Mouse (Mus musculus) skeletal muscle tissue, postnatal 0 days (tissue): Measurements from ENCODE around the gene Supv3l1. TPM values are rescaled to one million over a fixed set of nuclear protein-coding genes. Genes with fewer than 3 reads are reported as not detected.

ENCODE experiments used
- polyA plus RNA-seq: library from polyadenylated mRNA; unstranded; fragments of >200 nt; fragmentation: Nextera tagmentation; extraction: Ambion mirVana; gene quantifications from 2 replicates; pipeline ENCODE4 v1.2.1, GENCODE M21; 2015

The Supv3l1 gene
- polyA plus RNA-seq = 17.5 and 18.9 TPM in 2 replicates

DNA sequence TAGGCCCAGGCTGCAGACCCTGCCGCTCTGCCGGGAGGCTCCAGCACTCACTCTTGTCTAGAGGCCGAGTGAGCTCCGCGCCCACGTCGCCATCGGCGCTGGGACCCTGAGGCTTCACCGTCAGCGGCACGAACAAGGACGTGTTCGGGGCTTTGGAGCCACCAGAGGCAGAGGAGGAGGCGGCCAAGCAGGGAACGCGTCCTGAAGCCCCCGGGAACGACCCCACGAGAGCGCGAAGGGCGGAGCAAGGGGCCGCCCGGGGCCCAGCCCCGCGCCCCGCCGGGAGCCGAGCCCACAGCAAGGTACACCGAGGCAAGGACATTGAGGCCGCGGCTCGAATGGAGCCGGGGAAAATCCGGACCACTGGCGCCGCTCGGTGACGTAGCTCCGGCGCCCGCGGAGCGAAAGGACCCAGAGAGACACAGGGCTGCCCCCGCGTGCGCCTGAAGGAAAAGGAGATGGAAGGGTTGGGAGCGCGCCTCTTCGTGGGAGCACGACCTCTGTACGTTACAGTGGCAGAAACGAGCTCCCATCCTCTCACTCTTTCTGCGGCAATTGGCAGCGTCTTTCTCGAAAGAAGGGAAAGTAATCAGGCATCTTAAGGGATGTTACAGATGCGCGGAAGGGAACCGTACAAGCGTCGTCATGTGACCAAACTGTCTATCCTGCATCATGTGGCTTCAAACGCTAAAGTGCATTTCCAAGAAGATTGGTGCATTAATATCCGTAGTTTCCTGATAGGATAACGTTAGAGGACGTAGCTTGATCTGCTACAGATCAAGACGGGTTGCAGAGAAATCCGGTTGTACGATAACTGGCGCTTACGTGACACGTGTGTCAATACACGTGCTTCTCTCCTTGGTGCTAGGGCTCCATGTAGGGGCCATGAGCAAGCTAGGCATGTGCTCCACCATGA, at the start of gene Supv3l1, which contains the start of gene 4930507D05Rik:
TSS of gene Supv3l1 (minus strand) at position 375 of the 916 bp plus-strand sequence.
TSS of gene 4930507D05Rik (plus strand) at position 126 of the 916 bp plus-strand sequence.

DNA sequence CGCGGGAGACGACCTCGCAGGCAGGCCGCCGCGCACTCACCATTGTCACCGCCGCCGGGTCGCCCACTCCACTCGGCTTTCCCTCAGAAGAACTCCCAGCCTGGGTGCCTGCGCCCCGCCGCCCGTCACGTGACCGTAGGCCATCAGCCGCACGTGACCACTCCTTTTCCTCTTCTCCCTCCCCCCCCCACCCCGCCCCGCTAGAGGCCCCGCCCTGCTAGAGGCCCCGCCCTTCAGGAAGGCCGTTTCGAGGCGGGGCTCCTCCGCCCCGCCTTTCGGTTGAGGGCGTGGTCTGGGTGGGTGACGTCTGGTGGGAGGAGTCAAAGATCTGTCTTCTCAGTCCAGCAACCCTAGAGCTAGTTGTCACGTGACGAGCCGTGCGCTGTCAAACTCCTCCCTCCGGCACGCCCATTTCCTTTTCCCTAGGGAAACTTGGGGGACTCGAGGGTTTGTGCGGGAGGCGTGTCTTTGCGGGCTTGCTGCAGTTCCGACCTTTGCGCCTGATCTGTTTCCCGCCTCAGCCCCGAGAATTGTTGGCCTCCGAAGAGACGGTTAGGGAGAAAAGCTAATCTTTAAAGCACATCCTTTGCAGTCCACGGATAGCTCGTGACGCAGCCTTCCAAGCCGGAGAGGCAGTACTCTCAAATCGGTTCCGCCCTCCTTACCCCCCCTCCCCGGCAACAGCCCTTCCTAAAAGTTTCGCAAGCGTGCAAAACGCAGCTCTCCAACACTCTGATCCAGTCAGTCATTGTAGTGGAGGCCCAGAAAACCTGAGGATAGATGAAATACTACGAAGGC, 37.3 kb upstream of the Supv3l1 start, which contains the start of gene Vps26a:
TSS of gene Vps26a (minus strand) at position 188 of the 798 bp plus-strand sequence.

GRCm38 (mm10) chr10:62422255-62422654, 27.3 kb downstream of the Supv3l1 start, which contains the start of gene Hkdc1:
Hkdc1 (minus strand) TSS chr10:62422491.

GRCm38 (mm10) chr10:62379808-62380207, 69.7 kb downstream of the Supv3l1 start, which contains the start of gene Hk1:
Hk1 (minus strand) TSS chr10:62379908.

Other genes with a start within 250 kb of the Supv3l1 start
- 25.2 and 25.6 TPM in 2 replicates for gene Tspan15, start 218.5 kb downstream of the Supv3l1 start, polyA plus RNA-seq
- gene Tacr2, start 197.3 kb downstream of the Supv3l1 start, polyA plus RNA-seq = not detected in 2 replicates
- 10.8 and 12.1 TPM in 2 replicates for gene Hk1, start 69.8 kb downstream of the Supv3l1 start, polyA plus RNA-seq
- gene Hkdc1, start 27.2 kb downstream of the Supv3l1 start, polyA plus RNA-seq = 0.09 TPM in 1 of 2 replicates, not detected in the other
- 0.32 and 0.38 TPM in 2 replicates for gene 4930507D05Rik, start 249 bp downstream of the Supv3l1 start, polyA plus RNA-seq
- gene Vps26a, start 37.1 kb upstream of the Supv3l1 start, polyA plus RNA-seq = 41.0 and 46.3 TPM in 2 replicates
- gene Srgn, start 77.7 kb upstream of the Supv3l1 start, polyA plus RNA-seq = 63.9 and 79.3 TPM in 2 replicates
- gene Kif1bp, start 128.7 kb upstream of the Supv3l1 start, polyA plus RNA-seq = 21.1 and 24.8 TPM in 2 replicates
- gene Ddx21, start 152.5 kb upstream of the Supv3l1 start, polyA plus RNA-seq = 7.9 and 8.7 TPM in 2 replicates
- gene Ddx50, start 201.5 kb upstream of the Supv3l1 start, polyA plus RNA-seq = 73.4 and 82.1 TPM in 2 replicates